ENCODE assay signal across 13 mouse cellular contexts in genomic region chr2:91689452-91689851, GRCm38 (mm10). TPM values are rescaled to one million over a fixed set of nuclear protein-coding genes. Genes with fewer than 3 reads are reported as not detected.
A peak's percentile ranks its signal among the peaks of the same experiment; 100 is the strongest.
DNase-seq lines count a peak whose midpoint lies in the region; ATAC-seq and TF ChIP-seq lines count a peak whose summit lies in the region.
"Had no signal": no experiment of that assay in that cellular context is flagged by ENCODE, and none has a peak within 500 bp of the region (broad histone marks: within the 10 kb centered on the region; RNA-seq: fewer than 3 reads in every experiment).

No protein-coding gene starts in this region.

- H3K36me3 ChIP-seq in kidney, adult 2 months (ENCODE audit: control insufficient read depth, insufficient read depth, low read length), result peaks cover 3% of the 10 kb centered on the region; the same call in 1 of the 2 replicates
- peaks cover 29% of the 10 kb centered on the region for H3K36me3 ChIP-seq in kidney, embryonic 16.5 days (ENCODE audit: insufficient read depth, low read length)

- peak; percentile 28 for DNase-seq in kidney, adult 2 months
- peak; percentile 93 for DNase-seq in adrenal gland, adult 2 months
- peak; percentile 79 for DNase-seq in adrenal gland, postnatal 25 days
- DNase-seq in heart, postnatal 36 days, result peak; percentile 52 to 58
- no peak for DNase-seq in spleen, postnatal 14 days (ENCODE audit: low spot score in 2 of 2)
- no peak for DNase-seq in cerebellum, adult 8-10 months
- DNase-seq: gastrocnemius, postnatal 14 days; liver had no signal

- intact Hi-C loops in heart, postnatal 36 days (cut with DNase I), result no loop called here

- H3K27me3 ChIP-seq in kidney, adult 2 months (replicated peaks; ENCODE audit: control insufficient read depth, insufficient read depth, low read length), result no peaks in the 10 kb centered on the region
- H3K27me3 ChIP-seq in kidney, embryonic 16.5 days (ENCODE audit: insufficient read depth, low read length), result no peaks in the 10 kb centered on the region
- H3K27me3 ChIP-seq: CH12.LX; hindbrain, embryonic 13.5 days; lung, embryonic 15.5 days had no signal

- H3K4me2 ChIP-seq in kidney, embryonic 16.5 days (replicated peaks; ENCODE audit: low read depth, low read length), result no peak overlapping the region
- H3K4me2 ChIP-seq: hindbrain, embryonic 13.5 days; lung, embryonic 15.5 days had no signal

- 70% methylated on average over 7 of the region's 7 CpGs for WGBS in kidney, adult 2 months
- WGBS in kidney, embryonic 16.5 days, result 81% methylated on average over 7 of the region's 7 CpGs

- ATAC-seq in kidney, embryonic 16.5 days (ENCODE audit: low FRiP score, low TSS enrichment), result no peak

- no peaks in the 10 kb centered on the region for H3K9me3 ChIP-seq in kidney, embryonic 16.5 days (ENCODE audit: low read length)
- H3K9me3 ChIP-seq: hindbrain, embryonic 13.5 days; lung, embryonic 15.5 days had no signal

- no peak for TF ChIP-seq POLR2A in kidney, adult 2 months (IDR thresholded peaks at IDR 0.05; ENCODE audit: low read depth, low read length)

- no peak overlapping the region for H3K4me3 ChIP-seq in kidney, adult 2 months (ENCODE audit: insufficient read depth, low read depth, low read length)
- no peak overlapping the region for H3K4me3 ChIP-seq in kidney, embryonic 16.5 days (ENCODE audit: low read length)
- H3K4me3 ChIP-seq: hindbrain, embryonic 13.5 days; lung, embryonic 15.5 days had no signal

- TF ChIP-seq CTCF in kidney, adult 2 months (conservative IDR thresholded peaks at IDR 0.05; ENCODE audit: insufficient read depth, insufficient read length, low read depth, low read length), result no peak

- no peak overlapping the region for H3K27ac ChIP-seq in kidney, adult 2 months (ENCODE audit: insufficient read depth, low read depth, low read length)
- no peak overlapping the region for H3K27ac ChIP-seq in kidney, embryonic 16.5 days (ENCODE audit: low read length)
- H3K27ac ChIP-seq: hindbrain, embryonic 13.5 days; lung, embryonic 15.5 days; stomach, postnatal 0 days had no signal

- no peaks in the 10 kb centered on the region; the same call in 1 of the 2 replicates for H3K4me1 ChIP-seq in kidney, adult 2 months (ENCODE audit: control insufficient read depth, insufficient read depth, low read length)
- H3K4me1 ChIP-seq in kidney, embryonic 16.5 days (ENCODE audit: insufficient read depth, low read length), result no peaks in the 10 kb centered on the region
- H3K4me1 ChIP-seq: hindbrain, embryonic 13.5 days; lung, embryonic 15.5 days had no signal

- no peak overlapping the region for H3K9ac ChIP-seq in kidney, embryonic 16.5 days (replicated peaks; ENCODE audit: low read length)
- H3K9ac ChIP-seq: hindbrain, embryonic 13.5 days; lung, embryonic 15.5 days had no signal

RNA-seq across cellular contexts. Expression of gene Atg13, which starts 20.9 kb away (rescaled TPM):
- 32.5 and 34.2 TPM in 2 replicates for polyA plus RNA-seq in kidney, adult 2 months (2012; rRNA removed)
- 29.1 and 29.2 TPM in 2 replicates for polyA plus RNA-seq in kidney, embryonic 16.5 days (2015; fragmentation: Nextera tagmentation; extraction: Ambion mirVana)
- 10 to 100 TPM; 58.5 to 61.7 TPM for total RNA-seq in adrenal gland, adult 2 months (2021)
- 43.9 and 59.4 TPM in 2 replicates for polyA plus RNA-seq in adrenal gland, adult 2 months (2012; rRNA removed)
- 67.5 and 84.1 TPM in 2 replicates for total RNA-seq in adrenal gland, postnatal 25 days (2021)
- 10 to 100 TPM; 49.4 to 54.1 TPM for total RNA-seq in heart, postnatal 36 days (2021)

RNA-seq across cellular contexts. Expression of gene Harbi1, which starts 21.2 kb away (rescaled TPM):
- polyA plus RNA-seq in kidney, adult 2 months (2012; rRNA removed), result 4.6 and 6.1 TPM in 2 replicates
- 20.6 and 24.7 TPM in 2 replicates for polyA plus RNA-seq in kidney, embryonic 16.5 days (2015; fragmentation: Nextera tagmentation; extraction: Ambion mirVana)
- 10 to 100 TPM in 1 of 2 experiments, 1 to 10 TPM in 1; 6.8 to 12.0 TPM for total RNA-seq in adrenal gland, adult 2 months (2021)
- 1.8 and 2.0 TPM in 2 replicates for polyA plus RNA-seq in adrenal gland, adult 2 months (2012; rRNA removed)
- total RNA-seq in adrenal gland, postnatal 25 days (2021), result 12.5 and 13.9 TPM in 2 replicates
- total RNA-seq in heart, postnatal 36 days (2021), result 1 to 10 TPM; 7.3 to 7.6 TPM

RNA-seq across cellular contexts. Expression of gene Arhgap1, which starts 39.8 kb away (rescaled TPM):
- 90.2 and 91.6 TPM in 2 replicates for polyA plus RNA-seq in kidney, adult 2 months (2012; rRNA removed)
- polyA plus RNA-seq in kidney, embryonic 16.5 days (2015; fragmentation: Nextera tagmentation; extraction: Ambion mirVana), result 137 and 142 TPM in 2 replicates
- 10 to 100 TPM; 64.4 to 65.4 TPM for total RNA-seq in adrenal gland, adult 2 months (2021)
- polyA plus RNA-seq in adrenal gland, adult 2 months (2012; rRNA removed), result 52.9 and 65.8 TPM in 2 replicates
- 58.7 and 68.6 TPM in 2 replicates for total RNA-seq in adrenal gland, postnatal 25 days (2021)
- total RNA-seq in heart, postnatal 36 days (2021), result 10 to 100 TPM; 23.6 to 27.3 TPM

RNA-seq across cellular contexts. Expression of gene Zfp408, which starts 39.9 kb away (rescaled TPM):
- 8.4 and 10.0 TPM in 2 replicates for polyA plus RNA-seq in kidney, adult 2 months (2012; rRNA removed)
- 12.6 and 13.8 TPM in 2 replicates for polyA plus RNA-seq in kidney, embryonic 16.5 days (2015; fragmentation: Nextera tagmentation; extraction: Ambion mirVana)
- total RNA-seq in adrenal gland, adult 2 months (2021), result 1 to 10 TPM; 8.0 to 9.6 TPM
- 18.9 and 20.5 TPM in 2 replicates for polyA plus RNA-seq in adrenal gland, adult 2 months (2012; rRNA removed)
- 14.5 and 15.5 TPM in 2 replicates for total RNA-seq in adrenal gland, postnatal 25 days (2021)
- total RNA-seq in heart, postnatal 36 days (2021), result 1 to 10 TPM; 3.5 to 4.2 TPM

RNA-seq across cellular contexts. Expression of gene Ambra1, which starts 40.5 kb away (rescaled TPM):
- polyA plus RNA-seq in kidney, adult 2 months (2012; rRNA removed), result 34.5 and 35.3 TPM in 2 replicates
- 20.7 and 24.5 TPM in 2 replicates for polyA plus RNA-seq in kidney, embryonic 16.5 days (2015; fragmentation: Nextera tagmentation; extraction: Ambion mirVana)
- 10 to 100 TPM; 31.0 to 34.1 TPM for total RNA-seq in adrenal gland, adult 2 months (2021)
- polyA plus RNA-seq in adrenal gland, adult 2 months (2012; rRNA removed), result 23.8 and 29.8 TPM in 2 replicates
- total RNA-seq in adrenal gland, postnatal 25 days (2021), result 37.2 and 41.0 TPM in 2 replicates
- 10 to 100 TPM; 14.2 to 18.0 TPM for total RNA-seq in heart, postnatal 36 days (2021)

Comparison
In these comparisons a context has a peak if more than half of its experiments do, and no peak if none do; other contexts are left out.
1. DNase-seq: peak in kidney, adult 2 months (single experiment), adrenal gland, adult 2 months (single experiment), adrenal gland, postnatal 25 days (single experiment) and heart, postnatal 36 days (2 of 2); none in spleen, postnatal 14 days (0 of 2) and cerebellum, adult 8-10 months (single experiment).